Mouse (Mus musculus): ENCODE data around the gene Lsp1. TPM values are rescaled to one million over a fixed set of nuclear protein-coding genes. Genes with fewer than 3 reads are reported as not detected.

Lsp1 gene
- polyA plus RNA-seq, 1 experiment from 2014 or later = 24.5 TPM

- Histone ChIP-seq H3K9ac (no peak overlapping the region), H3K36me3 (replicated peaks) (no peaks in the 10 kb centered on the region), H3K9me3 (replicated peaks) (no peaks in the 10 kb centered on the region), H3K4me3 (replicated peaks) (no peak overlapping the region), H3K4me2 (no peak overlapping the region), H3K27me3 (no peaks in the 10 kb centered on the region), H3K27ac (replicated peaks) (no peak overlapping the region), H3K4me1 (replicated peaks) (0 out of 2 replicates have a peak, but pooled peaks cover 7% of the 10 kb centered on the region)
- 62% methylated on average over 6 of the region's 6 CpGs for WGBS (ENCODE audit: insufficient replicate concordance)
- ATAC-seq (ENCODE audit: insufficient read depth) = no peak
Measured at GRCm38 (mm10) chr7:142444171-142444570, 16.4 kb upstream of the Lsp1 start.

DNA sequence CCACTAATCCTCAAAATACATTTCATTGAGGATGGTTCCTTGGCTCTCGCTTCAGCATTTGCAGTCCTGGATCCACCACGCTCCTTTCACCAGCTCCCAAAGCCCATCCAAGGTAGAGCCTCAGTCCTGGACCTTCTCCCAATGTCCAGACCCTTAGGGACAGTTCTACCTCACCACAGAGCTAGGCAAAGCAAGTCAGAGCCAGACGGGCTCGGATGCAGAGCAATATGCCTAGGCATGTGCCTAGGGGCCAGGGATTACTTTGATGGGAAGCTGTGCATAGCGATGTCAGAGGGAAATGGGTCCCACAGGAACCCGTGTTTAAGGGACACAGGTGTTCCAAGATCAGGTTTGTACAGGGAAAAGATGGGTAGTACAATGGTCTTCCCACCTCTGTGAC is 15.3 kb upstream of the Lsp1 start:
- Histone ChIP-seq H3K4me3 (replicated peaks) (no peak overlapping the region), H3K9me3 (replicated peaks) (no peaks in the 10 kb centered on the region), H3K9ac (no peak overlapping the region), H3K4me1 (replicated peaks) (0 out of 2 replicates have a peak, but pooled peaks cover 7% of the 10 kb centered on the region), H3K4me2 (no peak overlapping the region), H3K27me3 (no peaks in the 10 kb centered on the region), H3K27ac (replicated peaks) (no peak overlapping the region), H3K36me3 (replicated peaks) (no peaks in the 10 kb centered on the region)
- WGBS (ENCODE audit: insufficient replicate concordance) = 72% methylated on average over 6 of the region's 6 CpGs
- ATAC-seq (ENCODE audit: insufficient read depth) = no peak

DNA sequence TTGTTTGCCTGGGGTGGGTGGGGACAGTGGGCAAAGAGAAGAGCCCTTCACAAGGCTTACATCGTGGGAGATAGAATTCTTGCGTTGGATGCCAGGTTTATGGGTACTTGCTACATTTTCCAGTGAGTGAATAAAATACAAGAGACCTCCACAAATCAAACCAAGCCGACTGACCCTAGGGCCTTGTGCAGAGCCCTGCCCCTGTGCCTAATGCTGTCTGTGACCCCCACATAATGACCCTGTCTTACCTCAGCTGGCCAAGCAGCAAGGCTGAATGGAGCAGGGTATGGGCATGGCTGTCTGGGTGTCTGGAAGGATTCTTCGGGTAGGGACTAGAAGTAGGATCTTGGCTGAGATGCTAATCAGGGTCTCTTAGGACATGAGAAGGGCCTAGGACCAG is 14.3 kb upstream of the Lsp1 start:
- 0 out of 2 replicates have a peak, but pooled peaks cover 5% of the 10 kb centered on the region for H3K4me1 ChIP-seq (replicated peaks)
- WGBS (ENCODE audit: insufficient replicate concordance) = 64% methylated on average over 4 of the region's 4 CpGs
- ATAC-seq (ENCODE audit: insufficient read depth) = no peak
- H3K36me3 ChIP-seq (replicated peaks) = no peaks in the 10 kb centered on the region
- no peak overlapping the region for H3K4me2 ChIP-seq
- no peaks in the 10 kb centered on the region for H3K9me3 ChIP-seq (replicated peaks)
- no peaks in the 10 kb centered on the region for H3K27me3 ChIP-seq
- H3K9ac ChIP-seq = no peak overlapping the region
- H3K4me3 ChIP-seq (replicated peaks) = no peak overlapping the region
- no peak overlapping the region for H3K27ac ChIP-seq (replicated peaks)

DNA sequence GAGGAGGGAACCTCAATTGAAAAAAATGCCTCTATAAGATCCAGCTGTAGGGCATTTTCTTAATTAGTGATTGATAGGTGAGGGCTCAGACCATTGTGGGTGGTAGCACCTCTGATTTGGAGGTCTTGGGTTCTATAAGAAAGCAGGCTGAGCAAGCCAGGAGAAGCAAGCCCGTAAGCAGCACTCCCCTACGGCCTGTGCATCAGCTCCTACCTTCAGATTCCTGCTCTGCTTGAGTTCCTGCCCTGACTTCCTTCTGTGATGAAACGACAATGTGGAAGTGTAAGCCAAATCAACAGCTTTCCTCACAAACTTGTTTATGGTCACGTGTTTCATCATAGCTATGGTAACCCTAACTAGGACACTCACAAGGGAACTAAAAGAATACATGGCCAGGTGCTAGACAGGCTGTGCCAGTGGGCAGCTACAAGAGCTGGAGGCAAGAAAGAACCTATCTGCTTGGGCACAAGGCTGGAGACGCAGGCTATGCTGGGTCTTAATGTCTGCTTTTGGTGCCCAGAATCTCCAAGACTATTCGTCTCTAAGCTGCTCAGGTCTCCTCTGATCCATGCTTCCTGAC is 11.5 kb upstream of the Lsp1 start:
- 42% methylated on average over 6 of the region's 6 CpGs for WGBS (ENCODE audit: insufficient replicate concordance)
- no peak overlapping the region for H3K27ac ChIP-seq (replicated peaks)

GRCm38 (mm10) chr7:142454706-142455105 is 5.9 kb upstream of the Lsp1 start:
- H3K27ac ChIP-seq (replicated peaks) = no peak overlapping the region
- 69% methylated on average over 1 of the region's 1 CpGs for WGBS (ENCODE audit: insufficient replicate concordance)
- no peak overlapping the region for H3K4me2 ChIP-seq
- no peak for ATAC-seq (ENCODE audit: insufficient read depth)
- H3K4me3 ChIP-seq (replicated peaks) = no peak overlapping the region
- peaks cover 4% of the 10 kb centered on the region; the same call in 1 of the 2 replicates for H3K4me1 ChIP-seq (replicated peaks)
- H3K27me3 ChIP-seq = no peaks in the 10 kb centered on the region
- H3K9ac ChIP-seq = no peak overlapping the region
- H3K36me3 ChIP-seq (replicated peaks) = no peaks in the 10 kb centered on the region
- no peaks in the 10 kb centered on the region for H3K9me3 ChIP-seq (replicated peaks)

More for the DNA sequence above, 11.5 kb upstream of the Lsp1 start:
- no peak for ATAC-seq (ENCODE audit: insufficient read depth)
- Histone ChIP-seq H3K4me1 (replicated peaks) (no peaks in the 10 kb centered on the region), H3K4me2 (no peak overlapping the region), H3K27me3 (no peaks in the 10 kb centered on the region), H3K9me3 (replicated peaks) (no peaks in the 10 kb centered on the region), H3K9ac (no peak overlapping the region), H3K36me3 (replicated peaks) (no peaks in the 10 kb centered on the region), H3K4me3 (replicated peaks) (no peak overlapping the region)

DNA sequence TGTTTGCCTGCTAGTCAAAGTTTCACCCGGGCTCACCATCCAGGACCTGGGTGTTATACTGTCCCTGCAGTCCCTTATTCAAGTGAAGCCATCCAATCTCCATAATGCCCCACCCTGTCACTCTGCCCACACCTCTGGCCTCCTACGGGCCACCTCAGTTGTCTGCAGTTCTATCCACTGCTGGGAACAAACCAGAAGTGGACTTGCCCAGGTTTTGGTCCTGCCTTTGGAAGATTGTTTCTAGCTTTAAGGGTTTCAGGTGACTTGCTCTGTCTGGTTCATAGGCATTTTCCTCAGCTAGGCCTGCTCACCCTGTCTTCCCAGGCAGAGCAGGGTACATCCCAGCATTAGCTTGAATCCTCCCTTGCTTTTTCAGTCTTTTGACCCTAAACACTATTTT is 5.4 kb upstream of the Lsp1 start:
- no peak for ATAC-seq (ENCODE audit: insufficient read depth)
- Histone ChIP-seq H3K27me3 (no peaks in the 10 kb centered on the region), H3K36me3 (replicated peaks) (no peaks in the 10 kb centered on the region), H3K9me3 (replicated peaks) (no peaks in the 10 kb centered on the region), H3K4me3 (replicated peaks) (no peak overlapping the region), H3K4me2 (no peak overlapping the region), H3K9ac (no peak overlapping the region), H3K4me1 (replicated peaks) (peaks cover 4% of the 10 kb centered on the region; the same call in 1 of the 2 replicates), H3K27ac (replicated peaks) (no peak overlapping the region)
- 43% methylated on average over 2 of the region's 2 CpGs for WGBS (ENCODE audit: insufficient replicate concordance)

- peaks cover 4% of the 10 kb centered on the region; the same call in 1 of the 2 replicates for H3K4me1 ChIP-seq (replicated peaks)
- no peaks in the 10 kb centered on the region for H3K9me3 ChIP-seq (replicated peaks)
- H3K27ac ChIP-seq (replicated peaks) = no peak overlapping the region
- no peak overlapping the region for H3K4me2 ChIP-seq
- H3K9ac ChIP-seq = no peak overlapping the region
- ATAC-seq (ENCODE audit: insufficient read depth) = no peak
- WGBS (ENCODE audit: insufficient replicate concordance) = 39% methylated on average over 3 of the region's 3 CpGs
- no peaks in the 10 kb centered on the region for H3K27me3 ChIP-seq
- H3K4me3 ChIP-seq (replicated peaks) = no peak overlapping the region
- no peaks in the 10 kb centered on the region for H3K36me3 ChIP-seq (replicated peaks)
Measured at GRCm38 (mm10) chr7:142456806-142457205, 3.8 kb upstream of the Lsp1 start.

- Histone ChIP-seq H3K9ac (no peak overlapping the region), H3K36me3 (replicated peaks) (no peaks in the 10 kb centered on the region), H3K4me2 (no peak overlapping the region), H3K27ac (replicated peaks) (0 out of 2 replicates have a peak overlapping the region, but pooled peaks have one; percentile 16), H3K4me1 (replicated peaks) (peaks cover 4% of the 10 kb centered on the region; the same call in 1 of the 2 replicates), H3K4me3 (replicated peaks) (no peak overlapping the region), H3K27me3 (no peaks in the 10 kb centered on the region), H3K9me3 (replicated peaks) (no peaks in the 10 kb centered on the region)
- no peak for ATAC-seq (ENCODE audit: insufficient read depth)
- 19% methylated on average over 3 of the region's 3 CpGs for WGBS (ENCODE audit: insufficient replicate concordance)
Measured at GRCm38 (mm10) chr7:142457227-142457811, 3.3 kb upstream of the Lsp1 start.

DNA sequence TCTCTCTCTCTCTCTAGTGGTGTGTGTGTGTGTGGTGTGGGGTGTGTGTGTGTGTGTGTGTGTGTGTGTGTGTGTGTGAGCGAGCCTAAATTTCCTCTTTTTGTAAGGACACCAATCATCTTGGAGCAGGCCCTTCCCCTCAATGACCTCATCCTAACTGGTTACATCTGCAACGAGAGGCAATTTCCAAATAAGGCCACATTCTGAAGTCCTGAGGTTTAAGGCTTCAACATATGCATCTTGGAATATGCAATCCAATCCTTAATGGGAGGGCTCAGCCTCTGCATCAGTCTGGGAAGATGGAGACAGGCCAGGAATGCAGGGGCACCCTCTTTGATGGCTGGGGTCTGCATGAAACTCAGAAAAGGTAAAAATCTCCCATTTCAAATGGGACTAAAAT is 2.6 kb upstream of the Lsp1 start:
- no peak overlapping the region for H3K9ac ChIP-seq
- 0 out of 2 replicates have a peak overlapping the region, but pooled peaks have one; percentile 16 for H3K27ac ChIP-seq (replicated peaks)
- no peak overlapping the region for H3K4me2 ChIP-seq
- ATAC-seq (ENCODE audit: insufficient read depth) = no peak
- no peak overlapping the region for H3K4me3 ChIP-seq (replicated peaks)
- no peaks in the 10 kb centered on the region for H3K36me3 ChIP-seq (replicated peaks)
- no peaks in the 10 kb centered on the region for H3K27me3 ChIP-seq
- peaks cover 4% of the 10 kb centered on the region; the same call in 1 of the 2 replicates for H3K4me1 ChIP-seq (replicated peaks)
- WGBS (ENCODE audit: insufficient replicate concordance) = 22% methylated on average over 2 of the region's 2 CpGs
- H3K9me3 ChIP-seq (replicated peaks) = no peaks in the 10 kb centered on the region

DNA sequence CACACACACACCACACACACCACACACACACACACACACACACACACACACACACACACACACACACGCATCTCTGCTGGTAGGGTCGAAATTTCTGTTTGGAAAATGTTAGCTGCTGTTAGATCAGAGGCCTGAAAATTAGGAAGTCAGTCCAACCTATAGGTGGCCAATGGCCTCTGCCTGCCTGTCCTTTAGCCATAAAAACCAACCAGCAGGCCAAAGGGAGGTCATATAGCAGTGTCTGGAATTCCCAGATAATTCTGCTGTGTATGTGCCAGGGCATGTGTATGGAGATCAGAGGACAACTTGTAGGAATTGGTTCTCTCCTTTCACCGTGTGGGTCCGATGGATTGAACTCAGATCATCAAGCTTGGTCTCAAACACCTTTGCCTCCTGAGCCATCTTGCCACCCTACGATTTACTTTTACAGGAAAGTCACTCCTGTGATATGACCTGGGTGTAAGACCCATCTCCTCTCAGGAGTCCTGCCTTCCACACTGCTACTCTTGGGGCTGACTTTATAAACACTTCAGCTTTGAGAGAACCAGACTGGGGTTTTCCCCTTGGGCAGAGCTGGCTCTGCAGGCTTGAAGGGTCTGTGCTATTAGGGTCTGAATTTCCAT is 1.8 kb upstream of the Lsp1 start:
- Histone ChIP-seq H3K9me3 (replicated peaks) (no peaks in the 10 kb centered on the region), H3K4me2 (no peak overlapping the region), H3K27ac (replicated peaks) (no peak overlapping the region), H3K27me3 (no peaks in the 10 kb centered on the region), H3K36me3 (replicated peaks) (no peaks in the 10 kb centered on the region), H3K4me3 (replicated peaks) (no peak overlapping the region), H3K9ac (no peak overlapping the region), H3K4me1 (replicated peaks) (peaks cover 4% of the 10 kb centered on the region; the same call in 1 of the 2 replicates)
- no peak for ATAC-seq (ENCODE audit: insufficient read depth)
- 64% methylated on average over 5 of the region's 5 CpGs for WGBS (ENCODE audit: insufficient replicate concordance)

- Histone ChIP-seq H3K9ac (no peak overlapping the region), H3K4me2 (no peak overlapping the region), H3K4me3 (replicated peaks) (no peak overlapping the region), H3K9me3 (replicated peaks) (no peaks in the 10 kb centered on the region), H3K27me3 (no peaks in the 10 kb centered on the region), H3K4me1 (replicated peaks) (peaks cover 4% of the 10 kb centered on the region; the same call in 1 of the 2 replicates), H3K27ac (replicated peaks) (no peak overlapping the region), H3K36me3 (replicated peaks) (no peaks in the 10 kb centered on the region)
- ATAC-seq (ENCODE audit: insufficient read depth) = no peak
- 52% methylated on average over 2 of the region's 2 CpGs for WGBS (ENCODE audit: insufficient replicate concordance)
Measured at GRCm38 (mm10) chr7:142459299-142459691, 1.3 kb upstream of the Lsp1 start.
